Mouse (Mus musculus): ENCODE results near the gene Pkd1.

GRCm38 (mm10) chr17:24633831-24634230 lies 84.2 kb downstream of the Pkd1 start:
- no peak for TF ChIP-seq POLR2A (IDR thresholded peaks at IDR 0.05; ENCODE audit: borderline replicate concordance, extremely low read depth, low read depth, low read length)
- no peak for TF ChIP-seq CTCF (IDR thresholded peaks at IDR 0.05; ENCODE audit: insufficient read depth, low read length)
